Mouse (Mus musculus) olfactory bulb, adult 2 months (tissue): ENCODE measurements around the gene Gm17606. TPM values are rescaled to one million over a fixed set of nuclear protein-coding genes. Genes with fewer than 3 reads are reported as not detected.

Experiments used
- H3K27ac ChIP-seq: fragments of 200-500 bp; 2 replicates; pipeline ENCODE4 v1.5.1; 2012; ENCODE audit warnings: low read depth, low read length; ENCODE audit not compliant: insufficient read depth
- H3K4me1 ChIP-seq: fragments of 200-500 bp; 2 replicates; pipeline ENCODE4 v1.6.1; 2012; ENCODE audit warnings: low read length; ENCODE audit not compliant: control insufficient read depth, insufficient read depth
- H3K4me3 ChIP-seq: fragments of 200-500 bp; 2 replicates; pipeline ENCODE4 v1.5.1; 2012; ENCODE audit warnings: mild to moderate bottlenecking, low read depth, low read length, moderate library complexity; ENCODE audit not compliant: insufficient read depth
- CTCF ChIP-seq: fragments of 200-500 bp; IDR thresholded peaks from 2 replicates; pipeline ENCODE4 v1.5.1; 2012; ENCODE audit warnings: low read depth, mild to moderate bottlenecking, low read length, moderate library complexity; ENCODE audit not compliant: insufficient read depth
- POLR2A ChIP-seq: fragments of 200-500 bp; IDR thresholded peaks from 2 replicates; pipeline ENCODE4 v1.6.1; 2012; ENCODE audit warnings: mild to moderate bottlenecking, low read depth, low read length, moderate library complexity; ENCODE audit not compliant: insufficient read depth
- WGBS: fragments of 180-500 bp; shearing (Covaris S2); methylation state at CpG from one replicate; pipeline ENCODE4 v1.1.7; 2018; 5-methylcytosine and 5-hydroxymethylcytosine counted together
- polyA plus RNA-seq: library from polyadenylated mRNA; stranded (reverse); fragments of >200 nt; gene quantifications from 2 replicates; pipeline ENCODE4 v1.2.4, GENCODE M21; 2012; ENCODE audit warnings: low replicate concordance; ENCODE audit not compliant: missing spikeins, insufficient read depth, insufficient read length

Gm17606 gene
- polyA plus RNA-seq = not detected in 2 replicates

DNA sequence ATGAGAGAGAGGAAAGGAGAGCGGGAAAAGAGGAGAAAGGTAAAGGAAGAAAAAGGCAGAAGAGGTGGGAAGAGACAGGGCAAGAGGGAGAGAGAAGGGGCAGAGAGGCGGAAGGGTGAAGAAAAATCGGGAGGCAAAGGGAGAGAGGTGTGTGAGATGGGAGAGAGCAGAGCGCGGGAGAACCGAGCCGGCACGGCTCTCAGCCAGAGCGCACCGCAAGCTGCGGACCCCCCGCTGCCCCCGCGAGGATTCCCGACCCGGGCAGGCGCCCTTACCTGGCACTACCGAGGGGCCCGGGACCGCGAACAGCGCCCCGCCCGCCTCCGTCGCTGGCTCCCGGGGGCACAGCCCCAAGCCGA lies at the start of gene Gm17606:
Gm17606 (plus strand) TSS at position 7 of the 359 bp plus-strand sequence.
- peaks cover 10% of the 10 kb centered on the region for H3K4me1 ChIP-seq
- WGBS = 2% methylated on average over 28 of the region's 28 CpGs
- peak within 1 kb of the TSS; percentile 27; the same call in 1 of the 2 replicates for H3K27ac ChIP-seq
- TF ChIP-seq POLR2A = no peak; the same call in 1 of the 2 replicates
- no peak for TF ChIP-seq CTCF
- peak within 1 kb of the TSS; percentile 64 for H3K4me3 ChIP-seq

DNA sequence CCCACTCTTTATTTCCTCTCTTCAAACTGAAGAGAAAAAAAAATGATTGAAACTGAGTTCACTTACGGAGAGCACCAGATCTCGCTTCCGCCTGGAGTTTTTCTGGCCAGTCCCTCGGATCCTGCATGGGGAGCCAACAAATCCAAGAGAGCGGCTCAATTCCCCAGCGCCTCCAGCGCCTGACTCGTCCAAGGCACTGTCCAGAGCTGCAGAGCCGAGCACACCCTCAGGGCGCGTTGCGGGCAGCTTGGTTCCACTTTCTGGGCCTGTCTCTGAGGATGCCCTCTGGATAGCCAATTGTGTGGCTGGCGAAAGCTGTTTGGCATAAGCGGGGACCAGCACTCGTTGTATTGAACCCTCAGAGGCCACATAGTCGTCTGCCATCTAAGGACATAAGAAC lies 49.7 kb upstream of the Gm17606 start:
- 94% methylated on average over 16 of the region's 16 CpGs for WGBS
- no peak for TF ChIP-seq CTCF
- TF ChIP-seq POLR2A = no peak
- no peak overlapping the region for H3K27ac ChIP-seq
- H3K4me3 ChIP-seq = no peak overlapping the region
- peaks cover 13% of the 10 kb centered on the region for H3K4me1 ChIP-seq

GRCm38 (mm10) chr14:54592319-54592934 lies 48.3 kb upstream of the Gm17606 start:
- TF ChIP-seq CTCF (no peak), POLR2A (no peak)
- H3K4me3 ChIP-seq = no peak overlapping the region
- peaks cover 13% of the 10 kb centered on the region for H3K4me1 ChIP-seq
- peak overlapping the region; percentile 3 for H3K27ac ChIP-seq
- 21% methylated on average over 10 of the region's 10 CpGs for WGBS

- WGBS = 82% methylated on average over 3 of the region's 3 CpGs
- Histone ChIP-seq H3K4me1 (peaks cover 13% of the 10 kb centered on the region), H3K27ac (no peak overlapping the region), H3K4me3 (no peak overlapping the region)
- TF ChIP-seq POLR2A (no peak), CTCF (no peak)
These were observed 46.7 kb upstream of the Gm17606 start for GRCm38 (mm10) chr14:54594055-54594454.

GRCm38 (mm10) chr14:54594631-54595414 lies 45.9 kb upstream of the Gm17606 start:
- WGBS = 48% methylated on average over 28 of the region's 28 CpGs
- Histone ChIP-seq H3K4me1 (peaks cover 13% of the 10 kb centered on the region), H3K27ac (peak overlapping the region; percentile 7; the same call in 1 of the 2 replicates), H3K4me3 (peak overlapping the region; percentile 6)
- TF ChIP-seq CTCF (no peak), POLR2A (no peak)

DNA sequence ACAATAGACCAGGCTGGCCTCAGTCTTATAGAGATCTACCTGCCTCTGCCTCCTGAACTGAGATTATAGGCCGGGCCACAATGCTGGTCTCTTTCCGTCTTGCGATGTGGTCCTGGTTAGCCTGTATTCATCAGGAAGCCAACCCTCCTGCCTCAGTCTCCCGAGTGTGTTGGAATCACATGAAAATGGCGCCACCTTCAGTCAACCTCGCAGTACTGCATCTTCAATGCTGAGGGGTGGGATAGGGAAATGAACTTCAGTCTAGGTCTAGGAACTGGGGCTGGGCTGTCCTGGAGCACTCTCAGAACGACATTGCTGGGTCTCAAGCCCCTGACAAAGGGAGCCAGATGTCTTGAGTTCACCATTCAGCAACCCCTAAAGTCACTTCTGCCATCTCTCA lies 43.7 kb upstream of the Gm17606 start:
- TF ChIP-seq CTCF (0 out of 2 replicates have a peak, but pooled peaks have one; percentile 10), POLR2A (no peak)
- Histone ChIP-seq H3K27ac (no peak overlapping the region), H3K4me3 (no peak overlapping the region), H3K4me1 (peaks cover 13% of the 10 kb centered on the region)
- 83% methylated on average over 7 of the region's 7 CpGs for WGBS

- TF ChIP-seq POLR2A (no peak), CTCF (no peak)
- no peak overlapping the region for H3K27ac ChIP-seq
- no peak overlapping the region for H3K4me3 ChIP-seq
- H3K4me1 ChIP-seq = peaks cover 5% of the 10 kb centered on the region; the same call in 1 of the 2 replicates
- 89% methylated on average over 2 of the region's 2 CpGs for WGBS
These were observed 39.2 kb upstream of the Gm17606 start for GRCm38 (mm10) chr14:54601601-54602000.

- no peak for TF ChIP-seq CTCF
- TF ChIP-seq POLR2A = no peak
- peak overlapping the region; percentile 94; the same call in 1 of the 2 replicates for H3K27ac ChIP-seq
- H3K4me1 ChIP-seq = peaks cover 5% of the 10 kb centered on the region; the same call in 1 of the 2 replicates
- 35% methylated on average over 4 of the region's 4 CpGs for WGBS
- no peak overlapping the region for H3K4me3 ChIP-seq
These were observed 38.1 kb upstream of the Gm17606 start for GRCm38 (mm10) chr14:54602613-54603012.
